Mouse (Mus musculus) stomach, postnatal 0 days (tissue): ENCODE data around the gene Gtf3c2.

Source experiments
- CTCF ChIP-seq: IDR thresholded peaks from 2 replicates; pipeline ENCODE4 v1.5.1; 2016; ENCODE audit warnings: antibody characterized with exemption, low read depth, mild to moderate bottlenecking, moderate library complexity
- EP300 ChIP-seq: optimal IDR thresholded peaks from 2 replicates; pipeline ENCODE3; 2016; ENCODE audit warnings: antibody characterized with exemption

DNA sequence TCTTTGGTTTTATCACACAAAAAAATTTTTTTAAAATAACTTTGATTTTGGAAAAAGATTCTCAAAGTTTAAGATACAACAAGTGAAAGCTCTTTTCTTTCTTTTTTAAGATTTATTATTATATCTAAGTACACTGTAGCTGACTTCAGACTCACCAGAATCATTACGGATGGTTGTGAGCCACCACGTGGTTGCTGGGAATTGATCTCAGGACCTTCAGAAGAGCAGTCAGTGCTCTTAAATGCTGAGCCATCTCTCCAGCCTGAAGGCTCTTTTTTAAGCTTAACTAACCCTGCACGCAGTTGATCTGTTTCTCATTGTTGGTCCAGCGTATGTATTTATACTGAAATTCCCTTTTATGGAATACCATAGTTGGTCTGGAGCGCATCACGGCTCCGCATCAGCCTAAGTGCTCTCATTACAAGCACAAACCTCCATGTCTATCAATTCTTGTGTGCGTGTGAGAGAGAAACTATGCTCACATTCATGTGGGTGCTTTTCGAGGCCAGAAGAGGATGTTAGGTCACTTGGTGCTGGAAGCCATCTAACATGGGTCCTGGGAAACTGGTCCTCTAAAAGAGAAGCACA is 1.3 kb upstream of the Gtf3c2 start:
- TF ChIP-seq CTCF: no peak
- TF ChIP-seq EP300: no peak
